Mouse (Mus musculus) layer of hippocampus, adult 8-10 months (tissue): ENCODE results near the gene Fads1. TPM values are rescaled to one million over a fixed set of nuclear protein-coding genes. Genes with fewer than 3 reads are reported as not detected.
A peak's percentile ranks its signal among the peaks of the same experiment; 100 is the strongest.

Source experiments
- DNase-seq, 2 experiments: peaks; one replicate each; pipeline ENCODE4 v3.0.0; 2022; ENCODE audit warnings: low spot score in 2 of 2
- total RNA-seq, 4 experiments: library from RNA; stranded (reverse); gene quantifications; 2 replicates each; pipeline ENCODE4 v1.2.4; 2022

Gene Fads1
- total RNA-seq, 4 experiments from 2014 or later: 188 to 213 (median 199) TPM

- no peak for DNase-seq
These were observed 6.2 kb upstream of the Fads1 start for GRCm38 (mm10) chr19:10176477-10176876.

GRCm38 (mm10) chr19:10176941-10177372, 5.7 kb upstream of the Fads1 start:
- DNase-seq: no peak

- DNase-seq: peak in 1 of 2 experiments; percentile 71
These were observed 1.5 kb upstream of the Fads1 start for GRCm38 (mm10) chr19:10181225-10181624.

GRCm38 (mm10) chr19:10182142-10182541, 546 bp upstream of the Fads1 start:
- DNase-seq: no peak

- DNase-seq: peak; percentile 74 to 80
These were observed 753 bp downstream of the Fads1 start for GRCm38 (mm10) chr19:10183299-10183983.

GRCm38 (mm10) chr19:10184096-10184495, 1.4 kb downstream of the Fads1 start:
- DNase-seq: no peak

- no peak for DNase-seq
These were observed 3.2 kb downstream of the Fads1 start for GRCm38 (mm10) chr19:10185876-10186275.

- DNase-seq: no peak
These were observed 3.9 kb downstream of the Fads1 start for GRCm38 (mm10) chr19:10186569-10186968.

- peak; percentile 81 to 88 for DNase-seq
These were observed 5.7 kb downstream of the Fads1 start for GRCm38 (mm10) chr19:10188281-10188811.

GRCm38 (mm10) chr19:10189022-10189421, 6.3 kb downstream of the Fads1 start:
- no peak for DNase-seq

GRCm38 (mm10) chr19:10189940-10190339, 7.3 kb downstream of the Fads1 start:
- no peak for DNase-seq

- DNase-seq: peak; percentile 70 to 77
These were observed 8.1 kb downstream of the Fads1 start for GRCm38 (mm10) chr19:10190796-10191195.

- no peak for DNase-seq
These were observed 8.6 kb downstream of the Fads1 start for GRCm38 (mm10) chr19:10191326-10191725.

- DNase-seq: no peak
These were observed 11.6 kb downstream of the Fads1 start for GRCm38 (mm10) chr19:10194337-10194736.

- no peak for DNase-seq
These were observed 12.6 kb downstream of the Fads1 start for GRCm38 (mm10) chr19:10195252-10195651.

- no peak for DNase-seq
These were observed 14.4 kb downstream of the Fads1 start for GRCm38 (mm10) chr19:10197130-10197529.

- no peak for DNase-seq
These were observed 15.6 kb downstream of the Fads1 start for GRCm38 (mm10) chr19:10198286-10198685.

- DNase-seq: peak in 1 of 2 experiments; percentile 80
These were observed 16.0 kb downstream of the Fads1 start for GRCm38 (mm10) chr19:10198723-10199122.

- no peak for DNase-seq
These were observed 20.6 kb downstream of the Fads1 start for GRCm38 (mm10) chr19:10203146-10203847.

- peak; percentile 90 to 93 for DNase-seq
These were observed 21.3 kb downstream of the Fads1 start, which contains the start of the genes Tmem258 and Fen1 for GRCm38 (mm10) chr19:10203848-10204615. Gene Tmem258 (plus strand): TSS chr19:10204014. Gene Fen1 (minus strand): TSS chr19:10204169.

- DNase-seq: peak; percentile 61 to 78
These were observed 21.9 kb downstream of the Fads1 start for GRCm38 (mm10) chr19:10204616-10205001.

GRCm38 (mm10) chr19:10205051-10205450, 22.4 kb downstream of the Fads1 start:
- DNase-seq: no peak
